Mouse (Mus musculus): ENCODE data around the gene Efhc1. TPM values are rescaled to one million over a fixed set of nuclear protein-coding genes. Genes with fewer than 3 reads are reported as not detected.

Gene Efhc1
- polyA plus RNA-seq, 1 experiment from 2014 or later: 1.7 TPM

GRCm38 (mm10) chr1:20954876-20955275 is 3.5 kb downstream of the Efhc1 start:
- DNase-seq (ENCODE audit: low spot score) (no peak), ATAC-seq (ENCODE audit: low FRiP score, low TSS enrichment) (no peak)
- no peak overlapping the region for H3K9ac ChIP-seq (ENCODE audit: low read length)
- H3K27me3 ChIP-seq (ENCODE audit: control insufficient read depth, insufficient read depth, low read length): no peaks in the 10 kb centered on the region
- H3K27ac ChIP-seq (replicated peaks): no peak overlapping the region
- H3K4me3 ChIP-seq (ENCODE audit: low read depth, low read length): no peak overlapping the region
- H3K4me1 ChIP-seq (replicated peaks; ENCODE audit: control insufficient read depth, insufficient read depth): 0 out of 2 replicates have a peak, but pooled peaks cover 2% of the 10 kb centered on the region
- WGBS: 75% methylated on average over 3 of the region's 3 CpGs
- no peak overlapping the region for H3K4me2 ChIP-seq (replicated peaks; ENCODE audit: low read depth)
- H3K36me3 ChIP-seq (ENCODE audit: control insufficient read depth, insufficient read depth, low read length): no peaks in the 10 kb centered on the region
- TF ChIP-seq CTCF (IDR thresholded peaks at IDR 0.05; ENCODE audit: low read depth) (no peak), EP300 (optimal IDR thresholded peaks at IDR 0.05) (no peak)
- no peaks in the 10 kb centered on the region for H3K9me3 ChIP-seq (ENCODE audit: control insufficient read depth, low read length)

GRCm38 (mm10) chr1:20969642-20970041 is 18.2 kb downstream of the Efhc1 start:
- TF ChIP-seq EP300 (optimal IDR thresholded peaks at IDR 0.05) (no peak), CTCF (IDR thresholded peaks at IDR 0.05; ENCODE audit: low read depth) (no peak)
- Histone ChIP-seq H3K4me3 (ENCODE audit: low read depth, low read length) (no peak overlapping the region), H3K27ac (replicated peaks) (no peak overlapping the region), H3K4me1 (replicated peaks; ENCODE audit: control insufficient read depth, insufficient read depth) (no peaks in the 10 kb centered on the region), H3K9me3 (ENCODE audit: control insufficient read depth, low read length) (no peaks in the 10 kb centered on the region), H3K9ac (ENCODE audit: low read length) (no peak overlapping the region), H3K4me2 (replicated peaks; ENCODE audit: low read depth) (no peak overlapping the region), H3K36me3 (ENCODE audit: control insufficient read depth, insufficient read depth, low read length) (no peaks in the 10 kb centered on the region), H3K27me3 (ENCODE audit: control insufficient read depth, insufficient read depth, low read length) (no peaks in the 10 kb centered on the region)
- ATAC-seq (ENCODE audit: low FRiP score, low TSS enrichment): no peak
- no peak for DNase-seq (ENCODE audit: low spot score)
- WGBS: 78% methylated on average over 2 of the region's 2 CpGs

- Histone ChIP-seq H3K9ac (ENCODE audit: low read length) (no peak overlapping the region), H3K4me1 (replicated peaks; ENCODE audit: control insufficient read depth, insufficient read depth) (no peaks in the 10 kb centered on the region), H3K27ac (replicated peaks) (no peak overlapping the region), H3K9me3 (ENCODE audit: control insufficient read depth, low read length) (no peaks in the 10 kb centered on the region), H3K27me3 (ENCODE audit: control insufficient read depth, insufficient read depth, low read length) (no peaks in the 10 kb centered on the region), H3K4me2 (replicated peaks; ENCODE audit: low read depth) (no peak overlapping the region), H3K36me3 (ENCODE audit: control insufficient read depth, insufficient read depth, low read length) (no peaks in the 10 kb centered on the region), H3K4me3 (ENCODE audit: low read depth, low read length) (no peak overlapping the region)
- ATAC-seq (ENCODE audit: low FRiP score, low TSS enrichment): no peak
- no peak for DNase-seq (ENCODE audit: low spot score)
- TF ChIP-seq CTCF (IDR thresholded peaks at IDR 0.05; ENCODE audit: low read depth): no peak
- TF ChIP-seq EP300 (optimal IDR thresholded peaks at IDR 0.05): no peak
- 92% methylated on average over 6 of the region's 6 CpGs for WGBS
These were observed 22.0 kb downstream of the Efhc1 start for GRCm38 (mm10) chr1:20973389-20973788.

- 61% methylated on average over 9 of the region's 9 CpGs for WGBS
- no peak for ATAC-seq (ENCODE audit: low FRiP score, low TSS enrichment)
- DNase-seq (ENCODE audit: low spot score): no peak
These were observed 23.1 kb downstream of the Efhc1 start for GRCm38 (mm10) chr1:20974341-20975135.

GRCm38 (mm10) chr1:20980553-20980952 is 29.1 kb downstream of the Efhc1 start:
- Histone ChIP-seq H3K27ac (replicated peaks) (no peak overlapping the region), H3K9me3 (ENCODE audit: control insufficient read depth, low read length) (no peaks in the 10 kb centered on the region), H3K4me3 (ENCODE audit: low read depth, low read length) (no peak overlapping the region), H3K36me3 (ENCODE audit: control insufficient read depth, insufficient read depth, low read length) (no peaks in the 10 kb centered on the region), H3K27me3 (ENCODE audit: control insufficient read depth, insufficient read depth, low read length) (no peaks in the 10 kb centered on the region), H3K4me2 (replicated peaks; ENCODE audit: low read depth) (no peak overlapping the region), H3K9ac (ENCODE audit: low read length) (no peak overlapping the region), H3K4me1 (replicated peaks; ENCODE audit: control insufficient read depth, insufficient read depth) (no peaks in the 10 kb centered on the region)
- TF ChIP-seq CTCF (IDR thresholded peaks at IDR 0.05; ENCODE audit: low read depth) (no peak), EP300 (optimal IDR thresholded peaks at IDR 0.05) (no peak)
- ATAC-seq (ENCODE audit: low FRiP score, low TSS enrichment): no peak
- no peak for DNase-seq (ENCODE audit: low spot score)
- WGBS: 63% methylated on average over 1 of the region's 1 CpGs

More at GRCm38 (mm10) chr1:20974341-20975135, 23.1 kb downstream of the Efhc1 start:
- no peak for TF ChIP-seq CTCF (IDR thresholded peaks at IDR 0.05; ENCODE audit: low read depth)
- no peak for TF ChIP-seq EP300 (optimal IDR thresholded peaks at IDR 0.05)
- no peak overlapping the region for H3K9ac ChIP-seq (ENCODE audit: low read length)
- no peak overlapping the region for H3K4me2 ChIP-seq (replicated peaks; ENCODE audit: low read depth)
- no peaks in the 10 kb centered on the region for H3K36me3 ChIP-seq (ENCODE audit: control insufficient read depth, insufficient read depth, low read length)
- H3K4me1 ChIP-seq (replicated peaks; ENCODE audit: control insufficient read depth, insufficient read depth): no peaks in the 10 kb centered on the region
- no peak overlapping the region for H3K27ac ChIP-seq (replicated peaks)
- no peaks in the 10 kb centered on the region for H3K27me3 ChIP-seq (ENCODE audit: control insufficient read depth, insufficient read depth, low read length)
- no peaks in the 10 kb centered on the region for H3K9me3 ChIP-seq (ENCODE audit: control insufficient read depth, low read length)
- no peak overlapping the region for H3K4me3 ChIP-seq (ENCODE audit: low read depth, low read length)

- Histone ChIP-seq H3K9me3 (ENCODE audit: control insufficient read depth, low read length) (no peaks in the 10 kb centered on the region), H3K4me2 (replicated peaks; ENCODE audit: low read depth) (no peak overlapping the region), H3K36me3 (ENCODE audit: control insufficient read depth, insufficient read depth, low read length) (no peaks in the 10 kb centered on the region), H3K27me3 (ENCODE audit: control insufficient read depth, insufficient read depth, low read length) (no peaks in the 10 kb centered on the region), H3K4me1 (replicated peaks; ENCODE audit: control insufficient read depth, insufficient read depth) (no peaks in the 10 kb centered on the region), H3K4me3 (ENCODE audit: low read depth, low read length) (no peak overlapping the region), H3K9ac (ENCODE audit: low read length) (no peak overlapping the region), H3K27ac (replicated peaks) (no peak overlapping the region)
- ATAC-seq (ENCODE audit: low FRiP score, low TSS enrichment): no peak
- TF ChIP-seq EP300 (optimal IDR thresholded peaks at IDR 0.05) (no peak), CTCF (IDR thresholded peaks at IDR 0.05; ENCODE audit: low read depth) (no peak)
- DNase-seq (ENCODE audit: low spot score): no peak
- 90% methylated on average over 6 of the region's 6 CpGs for WGBS
These were observed 30.3 kb downstream of the Efhc1 start for GRCm38 (mm10) chr1:20981764-20982163.
